Mouse (Mus musculus) lung, embryonic 16.5 days (tissue): Measurements from ENCODE around the gene Banf1. TPM values are rescaled to one million over a fixed set of nuclear protein-coding genes. Genes with fewer than 3 reads are reported as not detected.
"Not testable (repeated sequence)": the region's sequence is repeated elsewhere in the genome, so short reads cannot be mapped to it uniquely, and the experiment has no call there.

Experiments
- ATAC-seq: fragments of 200-750 bp; cut with Nextera tagmentation; 2 replicates; pipeline ENCODE4 v1.8.0; 2017; ENCODE audit warnings: low read depth, mild to moderate bottlenecking, moderate library complexity
- H3K27ac ChIP-seq: fragments of 300-500 bp; sonication (generic); 2 replicates; pipeline ENCODE4 v1.5.1; 2014; ENCODE audit warnings: mild to moderate bottlenecking, control low read depth, low read length
- H3K27me3 ChIP-seq: fragments of 300-500 bp; sonication (generic); 2 replicates; pipeline ENCODE4 v1.6.1; 2014; ENCODE audit warnings: low read depth, low read length, mixed read lengths; ENCODE audit not compliant: control insufficient read depth, insufficient read depth
- H3K36me3 ChIP-seq: fragments of 300-500 bp; sonication (generic); 2 replicates; pipeline ENCODE4 v1.6.1; 2014; ENCODE audit warnings: low read length; ENCODE audit not compliant: control insufficient read depth, insufficient read depth
- H3K4me1 ChIP-seq: fragments of 300-500 bp; sonication (generic); replicated peaks from 2 replicates; pipeline ENCODE4 v1.6.1; 2014; ENCODE audit warnings: low read length, mixed read lengths; ENCODE audit not compliant: control insufficient read depth, insufficient read depth
- H3K4me2 ChIP-seq: fragments of 300-500 bp; sonication (generic); 2 replicates; pipeline ENCODE4 v1.6.1; 2014; ENCODE audit warnings: low read depth, low read length, control low read depth
- H3K4me3 ChIP-seq: fragments of 300-500 bp; sonication (generic); 2 replicates; pipeline ENCODE4 v1.5.1; 2014; ENCODE audit warnings: mild to moderate bottlenecking, low read length, control low read depth
- H3K9ac ChIP-seq: fragments of 300-500 bp; sonication (generic); 2 replicates; pipeline ENCODE4 v1.6.1; 2014; ENCODE audit warnings: low read length, control low read depth
- H3K9me3 ChIP-seq: fragments of 300-500 bp; sonication (generic); 2 replicates; pipeline ENCODE4 v1.6.1; 2016; ENCODE audit warnings: low read length; ENCODE audit not compliant: control insufficient read depth
- WGBS: fragments of 180-500 bp; shearing (Covaris S2); extraction: QIAGEN DNeasy Blood & Tissue Kit; methylation state at CpG from one replicate; pipeline ENCODE4 v1.1.7; 2014; 5-methylcytosine and 5-hydroxymethylcytosine counted together
- polyA plus RNA-seq: library from polyadenylated mRNA; unstranded; fragments of >200 nt; fragmentation: Nextera tagmentation; extraction: Ambion mirVana; gene quantifications from 2 replicates; pipeline ENCODE4 v1.2.1, GENCODE M21; 2015

Banf1 gene
- 433 and 448 TPM in 2 replicates for polyA plus RNA-seq

DNA sequence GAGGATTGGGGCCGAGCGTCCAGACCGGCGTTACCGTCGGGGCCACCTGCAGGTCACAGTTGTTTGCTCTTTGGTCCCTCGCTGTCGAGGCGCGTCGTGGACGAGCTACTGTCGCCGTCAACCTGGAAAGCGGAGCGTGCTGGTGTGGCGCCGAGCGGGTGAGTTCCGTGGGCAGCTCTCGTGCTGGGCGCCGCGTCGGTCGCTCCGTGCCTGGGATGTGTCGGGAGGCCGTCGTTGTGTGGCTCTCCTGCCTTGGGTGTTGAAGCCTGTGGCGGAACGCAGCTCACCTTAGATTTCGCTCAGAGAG lies at the start of gene Banf1:
Gene Banf1 (minus strand): TSS at position 116 of the 307 bp plus-strand sequence.
- ATAC-seq, result no peak
- Histone ChIP-seq H3K4me2 (peak within 1 kb of the TSS; percentile 87), H3K27me3 (no peaks in the 10 kb centered on the region), H3K4me3 (peak within 1 kb of the TSS; percentile 92), H3K4me1 (peaks cover 14% of the 10 kb centered on the region), H3K9ac (peak within 1 kb of the TSS; percentile 92), H3K9me3 (no peaks in the 10 kb centered on the region), H3K36me3 (peaks cover 40% of the 10 kb centered on the region), H3K27ac (peak within 1 kb of the TSS; percentile 97)
- 0% methylated on average over 33 of the region's 33 CpGs for WGBS

DNA sequence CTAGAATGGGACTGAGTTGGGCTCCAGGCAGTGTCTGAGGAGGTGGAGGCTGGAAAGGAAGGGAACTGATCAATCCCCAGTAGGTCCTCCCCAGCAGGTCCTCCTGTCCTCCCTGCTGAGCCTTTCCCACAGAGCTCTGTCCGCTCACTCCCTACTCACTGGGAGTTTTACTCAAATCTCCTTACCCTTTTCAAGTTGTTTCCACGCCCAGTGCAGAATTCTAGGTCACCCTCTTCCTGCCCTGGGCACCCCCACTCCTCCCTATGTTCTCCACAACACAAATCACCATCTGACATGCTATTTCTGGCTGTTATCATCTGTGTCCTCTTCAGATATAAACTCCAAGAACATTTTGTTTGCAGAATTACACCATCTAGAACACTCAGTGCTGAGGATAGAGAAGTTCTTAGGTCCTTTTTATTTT lies 47.6 kb upstream of the Banf1 start:
- WGBS, result 68% methylated on average over 2 of the region's 2 CpGs
- H3K27me3 ChIP-seq, result no peaks in the 10 kb centered on the region
- no peaks in the 10 kb centered on the region for H3K9me3 ChIP-seq
- H3K4me3 ChIP-seq, result no peak overlapping the region
- H3K4me2 ChIP-seq, result no peak overlapping the region
- H3K9ac ChIP-seq, result no peak overlapping the region
- no peaks in the 10 kb centered on the region; the same call in 1 of the 2 replicates for H3K4me1 ChIP-seq
- no peak for ATAC-seq
- no peak overlapping the region for H3K27ac ChIP-seq
- no peaks in the 10 kb centered on the region; the same call in 1 of the 2 replicates for H3K36me3 ChIP-seq

DNA sequence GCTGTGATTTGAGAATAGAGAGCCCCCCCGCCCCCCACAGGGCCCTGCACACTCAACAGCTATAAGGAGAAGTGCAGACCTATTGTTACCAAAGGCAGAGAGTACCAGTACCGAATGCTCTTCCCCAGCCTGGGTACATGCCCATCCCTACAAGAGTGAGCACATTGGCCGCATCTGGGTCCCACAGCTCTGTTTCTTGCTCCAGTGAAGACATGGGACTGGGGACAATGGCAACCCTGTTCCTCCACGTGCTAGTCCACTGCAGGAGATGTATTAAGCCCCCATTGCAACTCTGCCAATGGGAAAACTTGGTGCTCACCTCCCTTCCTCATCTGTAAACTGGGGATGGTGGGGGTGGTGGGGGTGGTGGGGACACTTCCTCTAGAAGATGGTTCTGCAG lies 46.9 kb upstream of the Banf1 start:
- no peak overlapping the region for H3K4me2 ChIP-seq
- H3K9me3 ChIP-seq, result no peaks in the 10 kb centered on the region
- H3K4me3 ChIP-seq, result no peak overlapping the region
- no peak overlapping the region for H3K9ac ChIP-seq
- no peak for ATAC-seq
- 70% methylated on average over 4 of the region's 4 CpGs for WGBS
- no peaks in the 10 kb centered on the region; the same call in 1 of the 2 replicates for H3K36me3 ChIP-seq
- no peak overlapping the region for H3K27ac ChIP-seq
- no peaks in the 10 kb centered on the region; the same call in 1 of the 2 replicates for H3K4me1 ChIP-seq
- H3K27me3 ChIP-seq, result no peaks in the 10 kb centered on the region

DNA sequence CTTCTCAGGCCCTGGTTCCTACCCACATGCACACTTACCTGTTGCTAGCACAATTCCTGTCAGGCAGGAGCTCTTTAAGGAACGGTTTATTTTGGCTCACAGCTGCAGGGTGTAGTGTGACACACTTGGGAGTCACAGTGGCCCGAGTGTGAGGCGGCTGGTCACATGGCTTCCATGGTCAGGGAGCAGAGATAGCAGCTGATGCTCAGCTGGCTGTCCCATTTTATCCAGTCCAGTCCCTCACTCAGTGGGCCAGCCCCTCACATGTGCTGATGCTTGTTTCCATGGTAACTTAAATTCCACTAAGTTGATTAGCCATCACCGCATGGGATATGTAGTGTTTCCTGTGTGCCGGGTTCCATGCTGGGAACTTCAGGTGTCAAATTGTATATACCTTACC lies 45.0 kb upstream of the Banf1 start:
- Histone ChIP-seq H3K9me3 (no peaks in the 10 kb centered on the region), H3K27ac (no peak overlapping the region), H3K4me2 (no peak overlapping the region), H3K4me1 (peaks cover 12% of the 10 kb centered on the region), H3K27me3 (no peaks in the 10 kb centered on the region), H3K4me3 (no peak overlapping the region), H3K9ac (no peak overlapping the region), H3K36me3 (no peaks in the 10 kb centered on the region)
- WGBS, result 45% methylated on average over 5 of the region's 5 CpGs
- no peak for ATAC-seq

DNA sequence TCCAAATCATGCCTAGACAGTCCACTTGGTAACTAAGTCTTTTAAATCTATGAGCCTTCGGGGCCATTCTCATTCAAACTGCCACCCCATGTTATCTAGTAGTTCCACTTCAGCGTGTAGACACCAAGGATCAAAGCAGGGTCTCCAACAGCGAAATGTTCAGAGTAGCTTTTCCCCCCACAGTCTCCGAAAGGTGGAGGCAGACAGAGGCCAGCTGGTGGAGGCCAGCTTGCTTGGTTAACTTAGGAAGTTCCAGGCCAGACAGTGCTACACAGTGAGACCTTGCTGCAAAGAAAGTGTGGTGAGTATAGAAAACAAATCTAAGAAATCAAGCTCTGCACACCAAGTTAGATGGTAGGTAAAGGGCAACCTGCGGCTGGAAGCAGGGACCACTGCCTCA lies 43.7 kb upstream of the Banf1 start:
- H3K4me1 ChIP-seq, result peaks cover 12% of the 10 kb centered on the region
- H3K27me3 ChIP-seq, result no peaks in the 10 kb centered on the region
- 47% methylated on average over 5 of the region's 5 CpGs for WGBS
- no peak overlapping the region for H3K9ac ChIP-seq
- H3K9me3 ChIP-seq, result no peaks in the 10 kb centered on the region
- no peak overlapping the region for H3K27ac ChIP-seq
- peak; percentile 24; the same call in 1 of the 2 replicates for ATAC-seq
- H3K4me2 ChIP-seq, result no peak overlapping the region
- H3K4me3 ChIP-seq, result no peak overlapping the region
- no peaks in the 10 kb centered on the region for H3K36me3 ChIP-seq

DNA sequence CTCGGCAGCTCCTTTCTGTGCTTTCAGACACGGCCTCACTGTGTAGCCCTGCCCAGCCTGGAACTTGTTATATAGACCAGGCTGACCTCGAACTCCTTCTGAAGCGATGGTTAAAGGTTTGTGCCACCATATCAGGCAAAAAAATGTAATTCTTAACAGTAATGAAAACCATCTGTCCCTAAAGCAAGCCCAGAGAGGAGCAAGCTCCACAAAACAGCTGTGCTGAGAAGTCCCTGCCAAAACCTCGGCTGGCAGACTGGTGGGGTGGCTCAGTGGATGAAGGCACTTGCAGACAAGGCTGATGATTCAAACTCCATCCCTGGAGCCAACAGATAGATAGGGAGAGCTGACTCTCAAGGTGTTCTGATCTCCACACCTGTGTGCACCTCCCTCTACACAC lies 42.1 kb upstream of the Banf1 start:
- no peaks in the 10 kb centered on the region for H3K9me3 ChIP-seq
- 0 out of 2 replicates have a peak, but pooled peaks have one; percentile 16 for ATAC-seq
- no peak overlapping the region for H3K4me2 ChIP-seq
- H3K27me3 ChIP-seq, result no peaks in the 10 kb centered on the region
- no peak overlapping the region for H3K9ac ChIP-seq
- H3K4me1 ChIP-seq, result peaks cover 12% of the 10 kb centered on the region
- H3K4me3 ChIP-seq, result no peak overlapping the region
- WGBS, result 53% methylated on average over 5 of the region's 5 CpGs
- peak overlapping the region; percentile 14; the same call in 1 of the 2 replicates for H3K27ac ChIP-seq
- H3K36me3 ChIP-seq, result no peaks in the 10 kb centered on the region

DNA sequence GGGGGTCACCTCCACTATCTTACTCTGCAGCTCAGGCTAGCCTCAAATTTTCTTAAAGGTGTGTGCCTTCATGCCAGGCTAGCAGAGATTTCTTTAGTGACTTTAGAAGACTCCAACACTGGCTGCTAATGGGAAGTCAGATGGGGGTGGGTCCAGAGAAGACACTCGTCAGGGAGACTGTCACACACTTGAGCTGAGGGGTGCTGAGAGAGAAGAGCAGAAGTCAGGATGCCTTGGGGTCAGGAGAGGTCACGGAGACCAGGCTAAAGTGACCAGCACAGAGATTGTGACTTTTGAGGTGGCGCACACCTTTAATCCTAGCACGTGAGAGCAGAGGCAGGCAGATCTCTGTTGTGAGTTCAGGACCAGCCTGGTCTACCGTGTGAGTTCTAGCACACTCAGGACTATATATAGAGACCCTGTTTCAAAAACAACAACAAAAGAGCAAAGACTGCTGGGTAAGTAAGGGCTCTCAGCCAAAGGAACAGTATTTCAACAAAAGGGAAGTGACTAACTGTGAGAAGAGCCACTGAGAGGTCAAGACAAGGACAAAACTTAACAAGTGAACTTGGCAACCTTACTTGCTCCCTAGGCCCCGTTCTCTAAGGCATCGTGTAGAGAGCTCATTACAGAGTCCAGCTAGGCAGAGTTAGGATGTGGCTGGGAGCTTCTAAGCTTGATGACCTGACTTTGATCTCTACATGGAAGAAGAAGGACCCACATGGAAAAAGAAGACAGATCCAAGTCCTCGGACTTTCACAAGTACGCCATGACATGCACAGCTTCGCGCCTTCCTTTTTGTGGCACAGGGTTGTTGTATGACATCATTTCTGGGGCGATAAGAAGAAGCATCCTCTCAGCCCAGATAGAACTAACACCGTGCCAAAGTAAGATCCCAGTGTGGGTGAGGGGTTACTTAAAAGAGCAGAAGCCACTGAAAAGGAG lies 41.4 kb upstream of the Banf1 start:
- no peak overlapping the region for H3K9ac ChIP-seq
- no peaks in the 10 kb centered on the region for H3K27me3 ChIP-seq
- ATAC-seq, result no peak
- no peak overlapping the region; the same call in 1 of the 2 replicates for H3K4me3 ChIP-seq
- peaks cover 12% of the 10 kb centered on the region for H3K4me1 ChIP-seq
- peak overlapping the region; percentile 25 for H3K27ac ChIP-seq
- no peaks in the 10 kb centered on the region for H3K36me3 ChIP-seq
- WGBS, result 70% methylated on average over 13 of the region's 13 CpGs
- peak overlapping the region; percentile 67; the same call in 1 of the 2 replicates for H3K4me2 ChIP-seq
- no peaks in the 10 kb centered on the region for H3K9me3 ChIP-seq

DNA sequence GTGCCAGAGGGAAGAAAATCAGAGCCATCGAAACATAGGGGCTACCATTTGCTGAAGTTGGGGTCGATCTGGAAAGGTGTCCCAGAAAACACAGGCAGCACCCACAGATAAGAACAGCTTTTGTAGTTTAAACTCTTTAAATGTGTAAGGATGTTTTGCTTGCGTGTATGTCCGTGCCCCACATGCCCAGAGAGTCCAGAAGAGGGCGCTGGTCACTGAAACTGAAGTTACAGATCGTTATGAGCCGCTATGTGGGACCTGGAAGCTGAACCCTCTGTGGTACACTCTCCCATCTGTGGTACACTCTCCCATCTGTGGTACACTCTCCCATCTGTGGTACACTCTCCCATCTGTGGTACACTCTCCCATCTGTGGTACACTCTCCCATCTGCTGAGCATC lies 40.2 kb upstream of the Banf1 start:
- H3K9me3 ChIP-seq, result no peaks in the 10 kb centered on the region
- H3K9ac ChIP-seq, result peak overlapping the region; percentile 81
- peak overlapping the region; percentile 61 for H3K4me3 ChIP-seq
- H3K4me1 ChIP-seq, result peaks cover 12% of the 10 kb centered on the region
- no peaks in the 10 kb centered on the region for H3K36me3 ChIP-seq
- H3K27me3 ChIP-seq, result no peaks in the 10 kb centered on the region
- peak; percentile 69 for ATAC-seq
- peak overlapping the region; percentile 67 for H3K4me2 ChIP-seq
- peak overlapping the region; percentile 94 for H3K27ac ChIP-seq
- 13% methylated on average over 7 of the region's 7 CpGs for WGBS

DNA sequence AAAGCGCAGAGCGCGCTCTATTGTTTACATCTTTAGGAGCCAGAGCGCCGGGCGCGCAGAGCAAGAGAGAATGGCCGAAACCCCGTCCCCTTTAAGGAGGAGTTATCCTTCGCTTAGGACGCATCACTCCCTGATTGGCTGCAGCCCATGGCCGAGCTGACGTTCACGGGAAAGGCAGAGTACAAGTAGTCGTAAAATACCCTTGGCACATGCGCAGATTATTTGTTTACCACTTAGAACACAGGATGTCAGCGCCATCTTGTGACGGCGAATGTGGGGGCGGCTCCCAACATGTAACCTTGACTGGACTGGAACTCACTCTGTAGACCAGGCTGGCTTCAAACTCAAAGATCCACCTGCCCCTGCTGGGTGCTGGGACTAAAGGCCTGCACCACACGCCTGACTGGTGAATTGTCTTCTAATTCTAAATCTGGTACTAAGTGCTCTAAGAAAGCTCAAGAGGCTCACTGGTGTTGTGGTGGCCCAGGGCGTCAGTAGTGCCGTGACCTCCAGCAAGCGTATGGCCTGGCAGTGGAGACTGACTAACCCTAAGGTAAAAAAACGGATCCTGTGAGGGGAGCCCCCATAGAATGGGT lies 39.7 kb upstream of the Banf1 start:
- peak overlapping the region; percentile 94 for H3K27ac ChIP-seq
- peak overlapping the region; percentile 67 for H3K4me2 ChIP-seq
- WGBS, result 9% methylated on average over 20 of the region's 25 CpGs
- not testable (repeated sequence) for H3K9me3 ChIP-seq, H3K36me3 ChIP-seq, H3K27me3 ChIP-seq
- ATAC-seq, result peak; percentile 79
- H3K4me1 ChIP-seq, result peaks cover 12% of the 10 kb centered on the region
- peak overlapping the region; percentile 61 for H3K4me3 ChIP-seq
- H3K9ac ChIP-seq, result peak overlapping the region; percentile 81
